Mouse (Mus musculus) neural tube, embryonic 13.5 days (tissue): ENCODE measurements around the gene Kif5c. TPM values are rescaled to one million over a fixed set of nuclear protein-coding genes. Genes with fewer than 3 reads are reported as not detected.

Experiments used
- ATAC-seq: fragments of 200-750 bp; cut with Nextera tagmentation; 2 replicates; pipeline ENCODE4 v1.8.0; 2017; ENCODE audit warnings: low read depth, mild to moderate bottlenecking, moderate TSS enrichment, moderate library complexity
- H3K27ac ChIP-seq: fragments of 300-500 bp; sonication (generic); replicated peaks from 2 replicates; pipeline ENCODE4 v1.5.1; 2015; ENCODE audit warnings: moderate library complexity, mild to moderate bottlenecking, inconsistent platforms
- H3K27me3 ChIP-seq: fragments of 300-500 bp; sonication (generic); 2 replicates; pipeline ENCODE4 v1.6.1; 2015; ENCODE audit warnings: mild to moderate bottlenecking, inconsistent platforms
- H3K36me3 ChIP-seq: fragments of 300-500 bp; sonication (generic); 2 replicates; pipeline ENCODE4 v1.6.1; 2015; ENCODE audit warnings: mild to moderate bottlenecking, inconsistent platforms
- H3K4me1 ChIP-seq: fragments of 300-500 bp; sonication (generic); replicated peaks from 2 replicates; pipeline ENCODE4 v1.6.1; 2015; ENCODE audit warnings: inconsistent platforms
- H3K4me2 ChIP-seq: fragments of 300-500 bp; sonication (generic); 2 replicates; pipeline ENCODE4 v1.6.1; 2015; ENCODE audit warnings: inconsistent platforms, mild to moderate bottlenecking, moderate library complexity
- H3K4me3 ChIP-seq: fragments of 300-500 bp; sonication (generic); 2 replicates; pipeline ENCODE4 v1.5.1; 2015; ENCODE audit warnings: mild to moderate bottlenecking, inconsistent platforms
- H3K9ac ChIP-seq: fragments of 300-500 bp; sonication (generic); 2 replicates; pipeline ENCODE4 v1.6.1; 2015; ENCODE audit warnings: moderate library complexity, mild to moderate bottlenecking, inconsistent platforms
- H3K9me3 ChIP-seq: fragments of 300-500 bp; sonication (generic); 2 replicates; pipeline ENCODE4 v1.6.1; 2016; ENCODE audit warnings: inconsistent platforms
- WGBS: fragments of 180-500 bp; shearing (Covaris S2); methylation state at CpG from one replicate; pipeline ENCODE4 v1.1.7; 2015; 5-methylcytosine and 5-hydroxymethylcytosine counted together
- polyA plus RNA-seq: library from polyadenylated mRNA; unstranded; fragments of >200 nt; fragmentation: Nextera tagmentation; extraction: Ambion mirVana; gene quantifications from 2 replicates; pipeline ENCODE4 v1.2.1, GENCODE M21; 2015

Gene Kif5c
- polyA plus RNA-seq, 1 experiment from 2014 or later = 181 TPM

- Histone ChIP-seq H3K9ac (no peak overlapping the region), H3K4me1 (peaks cover 6% of the 10 kb centered on the region; the same call in 1 of the 2 replicates), H3K27me3 (no peaks in the 10 kb centered on the region), H3K4me2 (no peak overlapping the region), H3K4me3 (no peak overlapping the region), H3K27ac (no peak overlapping the region), H3K9me3 (no peaks in the 10 kb centered on the region), H3K36me3 (peaks cover 73% of the 10 kb centered on the region)
- ATAC-seq = no peak
- WGBS = 87% methylated on average over 10 of the region's 10 CpGs
Observed at GRCm38 (mm10) chr2:49728896-49729610, 110.0 kb downstream of the Kif5c start.

DNA sequence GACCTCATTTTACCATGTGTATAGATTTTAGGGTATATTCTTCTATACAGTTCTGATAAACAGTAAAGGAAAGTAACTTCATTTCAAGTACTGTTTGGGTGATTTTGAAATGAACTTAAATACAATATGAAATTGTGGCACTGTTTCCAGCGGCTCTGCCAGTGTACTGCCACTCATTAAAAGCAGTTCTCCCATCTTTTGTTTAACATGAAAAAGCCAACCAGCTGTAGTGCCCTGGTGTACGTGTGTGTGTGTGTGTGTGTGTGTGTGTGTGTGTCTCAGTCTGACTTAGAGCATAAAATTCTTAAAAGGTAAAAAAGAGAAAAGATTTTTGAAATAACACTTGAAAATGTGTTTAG lies 110.5 kb downstream of the Kif5c start:
- ATAC-seq = no peak
- Histone ChIP-seq H3K27me3 (no peaks in the 10 kb centered on the region), H3K36me3 (peaks cover 69% of the 10 kb centered on the region), H3K27ac (no peak overlapping the region), H3K9ac (no peak overlapping the region), H3K4me1 (peaks cover 6% of the 10 kb centered on the region; the same call in 1 of the 2 replicates), H3K4me3 (no peak overlapping the region), H3K9me3 (no peaks in the 10 kb centered on the region), H3K4me2 (no peak overlapping the region)
- 78% methylated on average over 2 of the region's 2 CpGs for WGBS

- H3K9me3 ChIP-seq = no peaks in the 10 kb centered on the region
- H3K4me3 ChIP-seq = no peak overlapping the region
- H3K36me3 ChIP-seq = peaks cover 69% of the 10 kb centered on the region
- H3K4me1 ChIP-seq = peaks cover 6% of the 10 kb centered on the region; the same call in 1 of the 2 replicates
- no peak overlapping the region for H3K9ac ChIP-seq
- H3K27ac ChIP-seq = no peak overlapping the region
- ATAC-seq = no peak
- 42% methylated on average over 5 of the region's 5 CpGs for WGBS
- no peaks in the 10 kb centered on the region for H3K27me3 ChIP-seq
- H3K4me2 ChIP-seq = no peak overlapping the region
Observed at GRCm38 (mm10) chr2:49730183-49730582, 111.1 kb downstream of the Kif5c start.

- Histone ChIP-seq H3K9me3 (no peaks in the 10 kb centered on the region), H3K9ac (no peak overlapping the region), H3K36me3 (peaks cover 82% of the 10 kb centered on the region), H3K4me1 (no peaks in the 10 kb centered on the region; the same call in 1 of the 2 replicates), H3K27me3 (no peaks in the 10 kb centered on the region), H3K27ac (no peak overlapping the region), H3K4me2 (no peak overlapping the region), H3K4me3 (no peak overlapping the region)
- 67% methylated on average over 11 of the region's 11 CpGs for WGBS
- no peak for ATAC-seq
Observed at GRCm38 (mm10) chr2:49732745-49733655, 113.9 kb downstream of the Kif5c start.

DNA sequence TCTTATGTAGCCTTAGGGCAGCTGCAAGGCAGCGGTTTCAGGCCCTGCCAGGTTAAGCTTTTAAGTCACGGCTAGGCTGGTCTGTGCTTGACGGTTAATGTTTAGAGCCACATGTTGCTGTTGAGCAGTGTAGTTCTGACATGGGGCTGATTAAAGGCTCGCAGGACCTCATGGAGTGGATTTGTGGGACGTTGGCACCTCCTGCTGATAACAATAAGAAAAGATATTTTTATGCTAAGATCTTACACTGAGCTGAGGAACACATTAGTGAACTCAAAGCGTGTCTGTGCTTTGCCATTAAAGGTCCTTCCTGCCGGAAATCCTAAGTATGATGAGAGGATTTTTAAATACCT lies 114.5 kb downstream of the Kif5c start:
- no peak for ATAC-seq
- Histone ChIP-seq H3K9me3 (no peaks in the 10 kb centered on the region), H3K27me3 (no peaks in the 10 kb centered on the region), H3K36me3 (peaks cover 78% of the 10 kb centered on the region), H3K9ac (no peak overlapping the region), H3K27ac (0 out of 2 replicates have a peak overlapping the region, but pooled peaks have one; percentile 6), H3K4me2 (no peak overlapping the region), H3K4me1 (no peaks in the 10 kb centered on the region; the same call in 1 of the 2 replicates), H3K4me3 (no peak overlapping the region)
- 64% methylated on average over 7 of the region's 7 CpGs for WGBS

- peaks cover 78% of the 10 kb centered on the region for H3K36me3 ChIP-seq
- H3K27ac ChIP-seq = 0 out of 2 replicates have a peak overlapping the region, but pooled peaks have one; percentile 6
Observed at GRCm38 (mm10) chr2:49734013-49734780, 115.1 kb downstream of the Kif5c start.

GRCm38 (mm10) chr2:49735386-49735785 lies 116.3 kb downstream of the Kif5c start:
- Histone ChIP-seq H3K4me3 (no peak overlapping the region), H3K4me2 (no peak overlapping the region), H3K4me1 (peaks cover under 1% of the 10 kb centered on the region; the same call in 1 of the 2 replicates), H3K27me3 (no peaks in the 10 kb centered on the region), H3K27ac (no peak overlapping the region), H3K36me3 (peaks cover 78% of the 10 kb centered on the region), H3K9me3 (no peaks in the 10 kb centered on the region), H3K9ac (no peak overlapping the region)
- 78% methylated on average over 13 of the region's 13 CpGs for WGBS
- no peak for ATAC-seq

More at GRCm38 (mm10) chr2:49734013-49734780, 115.1 kb downstream of the Kif5c start:
- H3K4me3 ChIP-seq = no peak overlapping the region
- WGBS = 50% methylated on average over 7 of the region's 7 CpGs
- H3K9me3 ChIP-seq = no peaks in the 10 kb centered on the region
- no peak overlapping the region for H3K9ac ChIP-seq
- ATAC-seq = peak; percentile 66
- H3K4me1 ChIP-seq = no peaks in the 10 kb centered on the region; the same call in 1 of the 2 replicates
- no peak overlapping the region for H3K4me2 ChIP-seq
- no peaks in the 10 kb centered on the region for H3K27me3 ChIP-seq

DNA sequence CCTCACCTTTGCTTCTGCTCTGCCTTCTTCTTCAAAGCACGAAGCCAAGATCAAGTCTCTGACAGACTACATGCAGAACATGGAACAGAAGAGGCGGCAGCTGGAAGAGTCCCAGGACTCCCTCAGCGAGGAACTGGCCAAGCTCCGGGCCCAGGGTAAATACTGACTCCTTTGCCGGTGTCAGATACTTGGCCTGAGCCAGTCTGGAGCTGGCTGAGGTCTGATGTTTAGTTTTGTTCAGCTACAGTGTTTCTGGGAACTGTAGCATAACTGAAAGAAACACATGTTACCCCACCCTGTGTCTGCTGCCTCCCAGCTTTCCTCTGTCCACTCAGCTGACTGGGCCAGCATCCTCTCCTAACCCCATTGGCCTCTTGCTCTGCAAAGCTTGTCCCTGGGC lies 119.9 kb downstream of the Kif5c start:
- Histone ChIP-seq H3K4me3 (no peak overlapping the region), H3K4me2 (no peak overlapping the region), H3K27me3 (no peaks in the 10 kb centered on the region), H3K27ac (no peak overlapping the region), H3K36me3 (peaks cover 62% of the 10 kb centered on the region), H3K9ac (no peak overlapping the region), H3K4me1 (peaks cover 37% of the 10 kb centered on the region), H3K9me3 (no peaks in the 10 kb centered on the region)
- WGBS = 87% methylated on average over 5 of the region's 5 CpGs
- no peak for ATAC-seq

DNA sequence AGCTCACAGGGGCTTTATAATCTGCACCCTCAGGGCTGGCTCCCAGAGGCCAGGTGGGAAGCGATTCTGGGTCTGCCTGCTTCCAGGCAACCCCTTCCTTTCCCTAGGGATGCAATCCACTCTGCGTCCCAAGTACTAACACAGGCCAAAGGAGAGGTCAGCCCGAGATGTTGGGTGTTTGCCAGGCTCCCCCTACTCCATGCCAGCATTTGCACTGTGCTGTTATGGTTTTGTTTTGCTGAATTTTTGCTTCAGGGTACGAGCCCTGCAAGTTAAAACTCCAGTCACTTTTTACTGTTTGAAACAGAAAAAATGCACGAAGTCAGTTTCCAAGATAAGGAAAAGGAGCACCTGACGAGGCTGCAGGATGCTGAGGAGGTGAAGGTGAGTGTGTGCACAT lies 121.9 kb downstream of the Kif5c start:
- no peaks in the 10 kb centered on the region for H3K9me3 ChIP-seq
- peak overlapping the region; percentile 70; the same call in 1 of the 2 replicates for H3K27ac ChIP-seq
- ATAC-seq = no peak
- WGBS = 77% methylated on average over 6 of the region's 6 CpGs
- no peak overlapping the region for H3K9ac ChIP-seq
- H3K36me3 ChIP-seq = peaks cover 67% of the 10 kb centered on the region
- H3K4me2 ChIP-seq = no peak overlapping the region
- peaks cover 53% of the 10 kb centered on the region for H3K4me1 ChIP-seq
- H3K4me3 ChIP-seq = no peak overlapping the region
- no peaks in the 10 kb centered on the region for H3K27me3 ChIP-seq

GRCm38 (mm10) chr2:49741895-49742734 lies 123.0 kb downstream of the Kif5c start:
- no peaks in the 10 kb centered on the region for H3K9me3 ChIP-seq
- no peak overlapping the region for H3K4me2 ChIP-seq
- peaks cover 53% of the 10 kb centered on the region for H3K4me1 ChIP-seq
- no peak overlapping the region for H3K4me3 ChIP-seq
- no peak overlapping the region for H3K9ac ChIP-seq
- ATAC-seq = 0 out of 2 replicates have a peak, but pooled peaks have one; percentile 6
- peaks cover 70% of the 10 kb centered on the region for H3K36me3 ChIP-seq
- no peaks in the 10 kb centered on the region for H3K27me3 ChIP-seq
- H3K27ac ChIP-seq = peak overlapping the region; percentile 70
- WGBS = 54% methylated on average over 16 of the region's 16 CpGs

- 64% methylated on average over 4 of the region's 4 CpGs for WGBS
- Histone ChIP-seq H3K4me1 (peaks cover 53% of the 10 kb centered on the region), H3K36me3 (peaks cover 73% of the 10 kb centered on the region)
Observed at GRCm38 (mm10) chr2:49742919-49743318, 123.8 kb downstream of the Kif5c start.

More at GRCm38 (mm10) chr2:49742919-49743318, 123.8 kb downstream of the Kif5c start:
- H3K9me3 ChIP-seq = no peaks in the 10 kb centered on the region
- no peak for ATAC-seq
- H3K27me3 ChIP-seq = no peaks in the 10 kb centered on the region
- no peak overlapping the region for H3K4me3 ChIP-seq
- H3K9ac ChIP-seq = peak overlapping the region; percentile 39; the same call in 1 of the 2 replicates
- peak overlapping the region; percentile 70 for H3K27ac ChIP-seq
- no peak overlapping the region for H3K4me2 ChIP-seq
